Mouse (Mus musculus) megakaryocyte, embryonic 14.5 days (primary cell): ENCODE measurements around the gene Cdh22. TPM values are rescaled to one million over a fixed set of nuclear protein-coding genes. Genes with fewer than 3 reads are reported as not detected.

Source experiments
- H3K27me3 ChIP-seq: replicated peaks from 2 replicates; pipeline ENCODE3; 2012; ENCODE audit warnings: inconsistent platforms
- H3K36me3 ChIP-seq: replicated peaks from 2 replicates; pipeline ENCODE3; 2012; ENCODE audit warnings: low read length, inconsistent platforms, mixed read lengths
- H3K4me1 ChIP-seq: 2 replicates; pipeline ENCODE4 v1.6.1; 2012; ENCODE audit warnings: inconsistent platforms
- H3K4me3 ChIP-seq: replicated peaks from 2 replicates; pipeline ENCODE3; 2012; ENCODE audit warnings: moderate library complexity, mild to moderate bottlenecking, inconsistent platforms
- H3K9me3 ChIP-seq: 2 replicates; pipeline ENCODE4 v1.6.1; 2012; ENCODE audit warnings: inconsistent platforms
- FLI1 ChIP-seq: IDR thresholded peaks from 2 replicates; pipeline ENCODE4 v1.6.1; 2012; ENCODE audit warnings: low read length, inconsistent platforms, mixed read lengths
- GATA1 ChIP-seq: IDR thresholded peaks from 3 replicates; pipeline ENCODE4 v1.6.1; 2012; ENCODE audit warnings: mixed read lengths, low read length, inconsistent platforms, borderline replicate concordance
- polyA plus RNA-seq: library from polyadenylated mRNA; stranded (reverse); fragments of >175 nt; gene quantifications from 2 replicates; pipeline ENCODE4 v1.2.3, GENCODE M21; 2012; ENCODE audit warnings: low replicate concordance; ENCODE audit not compliant: insufficient read depth

Cdh22 gene
- polyA plus RNA-seq, 1 experiment, result 0.23 TPM

- Histone ChIP-seq H3K36me3 (no peaks in the 10 kb centered on the region), H3K4me3 (no peak overlapping the region), H3K9me3 (no peaks in the 10 kb centered on the region), H3K27me3 (peaks cover 85% of the 10 kb centered on the region), H3K4me1 (0 out of 2 replicates have a peak, but pooled peaks cover 1% of the 10 kb centered on the region)
- TF ChIP-seq FLI1 (no peak), GATA1 (no peak)
Measured at GRCm38 (mm10) chr2:165131428-165131827, 103.2 kb downstream of the Cdh22 start.

DNA sequence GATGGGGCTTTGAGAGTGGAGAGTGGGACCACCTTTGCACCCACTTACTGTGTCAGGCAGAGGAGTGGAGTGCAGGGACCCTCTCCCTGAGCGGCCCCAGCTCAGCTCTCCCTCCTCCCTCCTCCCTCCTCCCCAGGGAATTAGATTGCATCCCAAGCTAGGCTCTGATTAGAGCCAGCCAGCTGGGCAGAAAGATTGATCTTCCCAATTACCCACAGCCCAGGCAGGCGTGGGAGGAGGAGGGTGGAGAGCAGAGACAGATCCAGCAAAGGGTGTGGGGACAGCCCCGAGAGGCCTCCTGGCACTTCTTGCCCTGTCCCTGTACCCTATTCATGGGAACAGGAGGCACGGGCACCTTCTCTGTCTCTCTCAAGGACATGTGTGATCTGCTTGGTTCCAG, 105.5 kb downstream of the Cdh22 start:
- TF ChIP-seq FLI1, result no peak
- no peaks in the 10 kb centered on the region for H3K9me3 ChIP-seq
- peaks cover 88% of the 10 kb centered on the region for H3K27me3 ChIP-seq
- no peaks in the 10 kb centered on the region for H3K4me1 ChIP-seq
- H3K4me3 ChIP-seq, result no peak overlapping the region
- H3K36me3 ChIP-seq, result no peaks in the 10 kb centered on the region

DNA sequence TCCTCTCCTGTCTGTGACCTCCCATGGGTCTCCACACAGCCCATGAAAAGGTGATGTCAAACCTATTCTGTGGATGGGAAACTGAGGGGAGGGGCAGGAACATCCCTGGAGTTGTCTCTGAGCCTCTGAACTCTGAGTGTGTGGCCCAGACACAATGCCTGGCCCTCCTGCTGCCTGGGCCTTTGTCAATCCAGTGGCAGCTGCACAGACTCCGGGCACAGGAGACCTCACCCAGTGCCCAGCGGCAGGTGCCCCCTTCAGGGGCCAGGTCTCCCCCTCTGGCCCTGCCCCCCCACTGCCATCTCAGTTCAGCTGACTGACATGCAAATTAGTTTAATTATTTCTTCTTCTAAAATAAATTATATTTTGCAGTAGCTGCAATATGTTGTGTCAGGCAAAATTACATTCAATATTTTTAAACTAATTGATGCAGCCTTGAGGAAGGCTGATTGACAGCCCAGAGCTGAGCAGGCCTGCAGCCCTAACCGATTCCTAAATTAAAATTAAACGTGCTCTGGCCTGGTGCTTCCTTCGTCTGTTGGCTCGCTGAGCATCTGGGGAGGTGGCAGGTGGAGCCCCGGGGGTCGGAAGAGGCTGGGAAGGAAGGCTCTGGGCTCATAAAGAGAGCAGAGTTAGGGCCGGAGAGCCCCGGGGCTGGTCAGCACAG, 107.6 kb downstream of the Cdh22 start:
- Histone ChIP-seq H3K9me3 (no peaks in the 10 kb centered on the region), H3K4me1 (no peaks in the 10 kb centered on the region), H3K27me3 (peaks cover 84% of the 10 kb centered on the region), H3K4me3 (no peak overlapping the region), H3K36me3 (no peaks in the 10 kb centered on the region)
- TF ChIP-seq GATA1, result no peak
- TF ChIP-seq FLI1, result no peak

GRCm38 (mm10) chr2:165121206-165121840, 113.3 kb downstream of the Cdh22 start:
- Histone ChIP-seq H3K4me3 (no peak overlapping the region), H3K4me1 (no peaks in the 10 kb centered on the region), H3K36me3 (no peaks in the 10 kb centered on the region), H3K27me3 (peaks cover 87% of the 10 kb centered on the region), H3K9me3 (no peaks in the 10 kb centered on the region)
- TF ChIP-seq GATA1 (no peak), FLI1 (no peak)

DNA sequence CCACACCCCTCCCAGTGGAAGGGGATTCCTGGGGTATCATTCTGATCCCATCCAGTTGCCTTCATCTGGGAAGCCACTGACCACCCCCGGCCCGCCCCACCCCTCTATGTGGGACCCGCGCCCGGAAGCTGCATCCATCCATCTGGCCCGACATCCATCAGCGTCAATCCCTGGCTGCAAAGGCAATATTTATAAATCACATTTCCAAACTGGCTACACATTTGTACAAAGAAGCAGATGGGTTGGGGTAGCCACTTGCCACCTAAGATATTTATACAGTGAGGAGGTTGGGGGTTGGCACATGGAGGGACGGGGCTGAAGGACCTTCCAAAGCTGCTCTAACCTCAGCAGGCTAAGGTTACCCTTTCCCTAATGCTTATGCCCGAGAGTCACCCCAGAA, 113.9 kb downstream of the Cdh22 start:
- no peak for TF ChIP-seq FLI1
- no peak overlapping the region for H3K4me3 ChIP-seq
- H3K36me3 ChIP-seq, result no peaks in the 10 kb centered on the region
- H3K27me3 ChIP-seq, result peaks cover 87% of the 10 kb centered on the region
- no peaks in the 10 kb centered on the region for H3K9me3 ChIP-seq
- no peaks in the 10 kb centered on the region for H3K4me1 ChIP-seq

DNA sequence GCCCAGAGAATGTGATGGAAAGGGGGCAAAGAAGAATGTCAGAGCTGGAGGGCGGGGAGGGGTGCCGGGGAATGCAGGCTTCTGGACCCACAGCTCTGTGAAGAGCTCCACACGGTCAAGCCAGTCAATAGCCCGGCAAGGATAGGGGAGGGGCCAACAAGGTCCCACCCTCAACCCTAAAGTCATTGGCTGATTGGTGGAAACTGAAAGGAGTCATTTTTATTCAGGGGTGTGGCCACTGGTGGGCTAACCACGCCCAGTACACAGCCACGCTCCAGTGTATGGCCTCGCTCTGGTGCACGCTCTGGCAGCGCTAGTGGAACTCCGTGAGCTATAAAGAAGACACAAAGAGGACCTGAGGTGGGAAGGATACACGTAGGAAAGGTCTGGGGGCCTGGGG, 120.9 kb downstream of the Cdh22 start:
- no peaks in the 10 kb centered on the region for H3K36me3 ChIP-seq
- H3K4me1 ChIP-seq, result peaks cover 12% of the 10 kb centered on the region
- no peaks in the 10 kb centered on the region for H3K9me3 ChIP-seq
- H3K27me3 ChIP-seq, result peaks cover 97% of the 10 kb centered on the region
- TF ChIP-seq FLI1 (no peak), GATA1 (no peak)
- H3K4me3 ChIP-seq, result no peak overlapping the region

GRCm38 (mm10) chr2:165112149-165112548, 122.5 kb downstream of the Cdh22 start:
- H3K36me3 ChIP-seq, result no peaks in the 10 kb centered on the region
- no peak for TF ChIP-seq GATA1
- no peak for TF ChIP-seq FLI1
- H3K4me3 ChIP-seq, result peak overlapping the region; percentile 67
- peaks cover 95% of the 10 kb centered on the region for H3K27me3 ChIP-seq
- no peaks in the 10 kb centered on the region for H3K9me3 ChIP-seq
- H3K4me1 ChIP-seq, result peaks cover 12% of the 10 kb centered on the region

- peaks cover 78% of the 10 kb centered on the region for H3K27me3 ChIP-seq
- no peaks in the 10 kb centered on the region for H3K9me3 ChIP-seq
- TF ChIP-seq FLI1, result no peak
- TF ChIP-seq GATA1, result no peak
- H3K4me1 ChIP-seq, result peaks cover 5% of the 10 kb centered on the region; the same call in 1 of the 2 replicates
- peak overlapping the region; percentile 25 for H3K4me3 ChIP-seq
- H3K36me3 ChIP-seq, result no peaks in the 10 kb centered on the region
Measured at GRCm38 (mm10) chr2:165106585-165106984, 128.1 kb downstream of the Cdh22 start.

DNA sequence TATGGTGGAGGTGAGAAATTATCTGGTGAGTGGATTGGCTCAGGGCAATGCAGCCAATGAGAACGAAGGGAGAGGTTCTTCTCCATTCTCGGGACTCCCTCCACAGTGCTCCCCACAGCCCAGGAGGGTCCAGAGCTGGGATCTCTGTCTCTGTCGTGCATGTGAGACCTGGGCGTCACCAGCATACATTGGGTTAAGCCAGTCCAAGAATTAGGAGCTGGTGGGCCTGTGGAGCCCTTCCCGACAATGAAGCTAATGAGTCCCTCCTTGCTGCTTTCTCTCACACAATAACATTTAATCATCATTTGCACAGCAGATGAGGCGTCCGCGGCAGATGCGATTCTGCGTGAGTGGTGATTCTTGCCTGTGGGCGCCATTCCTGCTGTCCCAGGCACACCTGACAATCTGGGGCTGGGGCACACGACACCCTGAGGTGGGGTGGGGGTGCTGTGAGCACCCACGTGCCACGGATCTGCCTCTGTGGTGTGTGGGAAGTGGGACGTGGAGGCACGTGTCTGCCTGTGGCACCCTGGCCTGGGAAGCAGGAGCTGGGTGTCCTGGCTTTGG, 129.1 kb downstream of the Cdh22 start:
- Histone ChIP-seq H3K4me1 (peaks cover 5% of the 10 kb centered on the region; the same call in 1 of the 2 replicates), H3K36me3 (no peaks in the 10 kb centered on the region), H3K9me3 (no peaks in the 10 kb centered on the region), H3K4me3 (no peak overlapping the region), H3K27me3 (peaks cover 78% of the 10 kb centered on the region)
- TF ChIP-seq FLI1, result no peak
- TF ChIP-seq GATA1, result no peak

- Histone ChIP-seq H3K4me1 (peaks cover 9% of the 10 kb centered on the region; the same call in 1 of the 2 replicates), H3K36me3 (no peaks in the 10 kb centered on the region), H3K27me3 (peaks cover 76% of the 10 kb centered on the region), H3K9me3 (no peaks in the 10 kb centered on the region), H3K4me3 (no peak overlapping the region)
- TF ChIP-seq GATA1 (no peak), FLI1 (no peak)
Measured at GRCm38 (mm10) chr2:165102920-165103319, 131.7 kb downstream of the Cdh22 start.
